Mouse (Mus musculus) liver, embryonic 11.5 days (tissue): ENCODE data around the gene Kazn. TPM values are rescaled to one million over a fixed set of nuclear protein-coding genes. Genes with fewer than 3 reads are reported as not detected.
A peak's percentile ranks its signal among the peaks of the same experiment; 100 is the strongest.

ENCODE experiments used
- ATAC-seq: fragments of 200-750 bp; cut with Nextera tagmentation; replicated peaks from 2 replicates; pipeline ENCODE4 v1.8.0; 2017; ENCODE audit warnings: moderate number of reproducible peaks, mild to moderate bottlenecking, moderate TSS enrichment, moderate library complexity; ENCODE audit not compliant: low FRiP score
- DNase-seq: peaks from one replicate; pipeline ENCODE4 v3.0.0-alpha.2; 2017; ENCODE audit warnings: low spot score
- H3K27ac ChIP-seq: fragments of 300-500 bp; sonication (generic); 2 replicates; pipeline ENCODE4 v1.5.1; 2014; ENCODE audit warnings: mild to moderate bottlenecking, low read depth, low read length, control low read depth
- H3K27me3 ChIP-seq: fragments of 300-500 bp; sonication (generic); replicated peaks from 2 replicates; pipeline ENCODE4 v1.6.1; 2014; ENCODE audit warnings: low read length, mixed read lengths; ENCODE audit not compliant: control insufficient read depth, insufficient read depth
- H3K36me3 ChIP-seq: fragments of 300-500 bp; sonication (generic); 2 replicates; pipeline ENCODE4 v1.6.1; 2014; ENCODE audit warnings: mild to moderate bottlenecking, low read length, moderate library complexity, mixed read lengths; ENCODE audit not compliant: control insufficient read depth, insufficient read depth
- H3K4me1 ChIP-seq: fragments of 300-500 bp; sonication (generic); replicated peaks from 2 replicates; pipeline ENCODE4 v1.6.1; 2014; ENCODE audit warnings: low read length, mixed read lengths; ENCODE audit not compliant: control insufficient read depth, insufficient read depth
- H3K4me2 ChIP-seq: fragments of 300-500 bp; sonication (generic); 2 replicates; pipeline ENCODE4 v1.6.1; 2014; ENCODE audit warnings: mild to moderate bottlenecking, control low read depth, moderate library complexity
- H3K4me3 ChIP-seq: fragments of 300-500 bp; sonication (generic); 2 replicates; pipeline ENCODE4 v1.5.1; 2014; ENCODE audit warnings: low read depth, low read length, control low read depth
- H3K9ac ChIP-seq: fragments of 300-500 bp; sonication (generic); 2 replicates; pipeline ENCODE4 v1.6.1; 2014; ENCODE audit warnings: low read depth, low read length, control low read depth
- H3K9me3 ChIP-seq: fragments of 300-500 bp; sonication (generic); 2 replicates; pipeline ENCODE4 v1.6.1; 2016; ENCODE audit warnings: low read length, inconsistent platforms, mixed read lengths; ENCODE audit not compliant: control insufficient read depth
- WGBS: fragments of 180-500 bp; shearing (Covaris S2); extraction: QIAGEN DNeasy Blood & Tissue Kit; methylation state at CpG from one replicate; pipeline ENCODE4 v1.1.7; 2014; 5-methylcytosine and 5-hydroxymethylcytosine counted together
- polyA plus RNA-seq: library from polyadenylated mRNA; unstranded; fragments of >200 nt; fragmentation: Nextera tagmentation; extraction: Ambion mirVana; gene quantifications from 2 replicates; pipeline ENCODE4 v1.2.1, GENCODE M21; 2014

The Kazn gene
- polyA plus RNA-seq, 1 experiment from 2014 or later: 4.4 TPM

DNA sequence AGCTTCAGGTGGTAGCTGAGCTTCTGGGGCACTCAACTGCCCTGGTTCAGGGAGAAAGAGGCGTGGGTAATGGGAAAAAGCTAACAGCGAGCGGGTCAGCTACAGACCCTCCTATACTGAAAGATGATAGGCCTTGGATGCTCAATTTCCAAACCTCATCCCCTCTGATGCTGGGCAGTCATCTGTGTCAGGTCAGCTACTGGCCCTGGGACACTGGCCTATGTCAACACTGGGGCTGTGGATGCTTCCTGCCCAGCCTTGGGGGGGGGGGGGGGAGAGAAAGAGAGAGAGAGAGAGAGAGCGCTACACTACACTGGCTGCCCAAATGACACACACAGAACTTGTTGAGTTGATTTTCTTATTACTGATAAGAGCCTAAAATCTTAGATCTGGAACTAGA is 28.6 kb upstream of the Kazn start:
- Histone ChIP-seq H3K27me3 (no peaks in the 10 kb centered on the region), H3K27ac (no peak overlapping the region), H3K4me3 (no peak overlapping the region), H3K9me3 (no peaks in the 10 kb centered on the region), H3K4me2 (no peak overlapping the region), H3K4me1 (no peaks in the 10 kb centered on the region), H3K9ac (no peak overlapping the region), H3K36me3 (no peaks in the 10 kb centered on the region)
- 43% methylated on average over 4 of the region's 4 CpGs for WGBS
- ATAC-seq (no peak), DNase-seq (no peak)

DNA sequence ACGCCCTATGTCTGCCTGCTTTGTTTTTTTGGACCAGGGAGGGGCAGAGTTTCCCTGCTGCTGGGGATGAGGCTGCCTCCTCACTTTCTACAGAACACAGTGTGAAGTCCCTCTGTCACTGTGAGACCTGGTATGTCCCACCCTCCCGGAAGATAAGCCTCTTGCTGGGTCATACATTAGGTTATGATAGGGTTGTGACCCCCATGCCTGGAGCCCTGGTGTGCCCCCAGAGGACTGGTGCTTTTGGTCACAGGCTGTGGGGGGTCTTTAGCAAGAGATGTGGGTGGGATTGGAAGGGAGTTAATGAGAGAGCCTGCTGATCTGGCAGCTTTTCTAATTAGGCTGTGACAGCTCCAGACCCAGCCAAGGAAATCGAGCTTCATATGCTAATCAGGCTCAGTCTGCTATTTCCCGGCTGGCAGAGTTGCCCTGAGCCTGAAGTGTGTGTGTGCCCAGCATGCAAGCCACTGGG is 28.2 kb upstream of the Kazn start:
- H3K9ac ChIP-seq: no peak overlapping the region
- ATAC-seq: no peak
- H3K36me3 ChIP-seq: no peaks in the 10 kb centered on the region
- no peaks in the 10 kb centered on the region for H3K9me3 ChIP-seq
- DNase-seq: no peak
- no peaks in the 10 kb centered on the region for H3K4me1 ChIP-seq
- WGBS: 18% methylated on average over 4 of the region's 4 CpGs
- H3K27ac ChIP-seq: no peak overlapping the region
- H3K27me3 ChIP-seq: no peaks in the 10 kb centered on the region
- H3K4me2 ChIP-seq: no peak overlapping the region
- H3K4me3 ChIP-seq: no peak overlapping the region

DNA sequence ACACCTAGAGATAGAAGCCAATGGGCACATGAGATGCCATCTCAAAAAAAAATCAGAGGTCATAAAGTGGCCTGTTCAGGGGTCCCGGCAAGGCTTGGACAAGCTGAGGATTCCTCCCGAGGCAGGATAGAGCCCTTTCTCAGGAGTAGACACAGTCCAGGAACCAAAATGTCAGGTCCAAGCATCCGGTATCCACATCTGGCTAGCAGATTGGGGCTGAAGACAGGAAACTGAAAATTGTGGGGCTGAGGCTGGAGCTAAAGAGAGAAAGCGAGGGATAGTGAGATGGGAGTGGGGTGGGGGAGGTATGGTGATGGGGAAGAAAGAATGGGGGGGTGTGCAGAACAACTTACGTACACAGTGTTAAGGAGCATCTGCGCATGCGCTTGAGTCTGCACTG is 25.1 kb upstream of the Kazn start:
- Histone ChIP-seq H3K9ac (no peak overlapping the region), H3K4me2 (no peak overlapping the region), H3K4me3 (no peak overlapping the region), H3K27me3 (no peaks in the 10 kb centered on the region), H3K27ac (no peak overlapping the region), H3K36me3 (no peaks in the 10 kb centered on the region), H3K4me1 (no peaks in the 10 kb centered on the region), H3K9me3 (no peaks in the 10 kb centered on the region)
- WGBS: 88% methylated on average over 7 of the region's 7 CpGs
- DNase-seq: no peak
- no peak for ATAC-seq

DNA sequence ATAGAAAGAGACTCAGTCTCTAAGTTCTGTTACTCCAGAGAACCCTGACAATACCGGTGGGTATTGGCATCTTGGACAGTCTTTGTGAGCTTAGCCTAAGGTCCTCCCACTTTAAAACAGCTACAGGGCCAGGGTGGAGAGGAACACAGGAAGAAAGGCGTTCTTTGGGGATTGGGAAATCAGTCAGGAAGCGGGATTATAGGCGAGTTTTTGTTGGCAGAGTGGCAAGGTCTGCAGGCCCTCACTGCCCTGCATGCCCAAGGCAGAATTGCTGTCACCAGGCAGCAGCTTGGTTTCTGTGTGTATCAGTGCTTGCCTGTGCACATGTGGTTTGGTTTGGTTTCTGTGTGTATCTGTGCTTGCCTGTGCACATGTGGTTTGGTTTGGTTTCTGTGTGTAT is 22.5 kb upstream of the Kazn start:
- no peaks in the 10 kb centered on the region for H3K27me3 ChIP-seq
- no peak overlapping the region for H3K4me2 ChIP-seq
- DNase-seq (no peak), ATAC-seq (no peak)
- no peak overlapping the region for H3K4me3 ChIP-seq
- 59% methylated on average over 4 of the region's 4 CpGs for WGBS
- H3K36me3 ChIP-seq: no peaks in the 10 kb centered on the region
- no peaks in the 10 kb centered on the region for H3K4me1 ChIP-seq
- no peak overlapping the region for H3K27ac ChIP-seq
- H3K9ac ChIP-seq: no peak overlapping the region
- H3K9me3 ChIP-seq: no peaks in the 10 kb centered on the region

DNA sequence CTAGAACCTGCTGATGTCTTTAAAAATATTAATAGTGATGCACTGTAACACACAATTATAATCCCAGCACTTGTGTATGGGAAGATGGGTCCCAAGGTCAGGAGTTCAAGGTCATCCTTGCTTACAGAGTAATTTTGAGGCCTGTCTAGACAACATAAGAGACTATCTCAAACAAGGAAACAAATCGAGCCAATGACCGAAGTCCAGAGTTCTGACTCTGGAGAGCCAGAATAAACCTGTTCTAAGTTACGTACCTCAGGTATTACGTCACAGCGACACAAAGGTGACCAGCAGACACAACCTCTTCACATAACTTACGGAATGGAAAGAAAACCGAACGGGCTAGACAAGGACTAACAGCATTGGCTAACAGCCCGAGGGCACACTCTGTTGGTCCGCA is 19.5 kb upstream of the Kazn start:
- no peak overlapping the region for H3K9ac ChIP-seq
- no peaks in the 10 kb centered on the region for H3K9me3 ChIP-seq
- H3K27ac ChIP-seq: no peak overlapping the region
- no peak overlapping the region for H3K4me2 ChIP-seq
- H3K4me1 ChIP-seq: no peaks in the 10 kb centered on the region
- no peaks in the 10 kb centered on the region for H3K36me3 ChIP-seq
- no peaks in the 10 kb centered on the region for H3K27me3 ChIP-seq
- WGBS: 90% methylated on average over 10 of the region's 10 CpGs
- DNase-seq (no peak), ATAC-seq (no peak)
- no peak overlapping the region for H3K4me3 ChIP-seq

DNA sequence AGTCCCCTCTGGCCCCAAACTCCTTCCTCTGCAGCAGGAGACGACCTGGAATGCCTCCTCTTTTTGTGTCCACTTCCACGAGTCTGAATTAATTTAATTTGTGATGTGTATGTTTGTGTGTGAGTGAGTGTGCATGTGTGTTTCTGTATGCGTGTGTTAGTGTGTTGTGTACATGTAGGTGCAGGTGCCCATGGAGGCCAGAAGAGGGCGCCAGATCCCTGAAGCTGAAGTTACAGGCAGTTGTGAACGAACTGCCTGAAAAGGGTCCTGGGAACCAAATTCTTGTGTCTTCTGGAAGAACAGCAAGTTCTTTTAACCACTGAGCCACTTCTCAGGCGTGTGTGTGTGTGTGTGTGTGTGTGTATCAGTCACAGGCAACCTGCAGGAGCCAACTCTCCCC is 14.9 kb upstream of the Kazn start:
- Histone ChIP-seq H3K27ac (no peak overlapping the region), H3K9me3 (no peaks in the 10 kb centered on the region), H3K4me3 (no peak overlapping the region), H3K36me3 (no peaks in the 10 kb centered on the region), H3K9ac (no peak overlapping the region), H3K27me3 (no peaks in the 10 kb centered on the region), H3K4me1 (no peaks in the 10 kb centered on the region; the same call in 1 of the 2 replicates), H3K4me2 (no peak overlapping the region)
- 57% methylated on average over 6 of the region's 6 CpGs for WGBS
- no peak for ATAC-seq
- DNase-seq: no peak

DNA sequence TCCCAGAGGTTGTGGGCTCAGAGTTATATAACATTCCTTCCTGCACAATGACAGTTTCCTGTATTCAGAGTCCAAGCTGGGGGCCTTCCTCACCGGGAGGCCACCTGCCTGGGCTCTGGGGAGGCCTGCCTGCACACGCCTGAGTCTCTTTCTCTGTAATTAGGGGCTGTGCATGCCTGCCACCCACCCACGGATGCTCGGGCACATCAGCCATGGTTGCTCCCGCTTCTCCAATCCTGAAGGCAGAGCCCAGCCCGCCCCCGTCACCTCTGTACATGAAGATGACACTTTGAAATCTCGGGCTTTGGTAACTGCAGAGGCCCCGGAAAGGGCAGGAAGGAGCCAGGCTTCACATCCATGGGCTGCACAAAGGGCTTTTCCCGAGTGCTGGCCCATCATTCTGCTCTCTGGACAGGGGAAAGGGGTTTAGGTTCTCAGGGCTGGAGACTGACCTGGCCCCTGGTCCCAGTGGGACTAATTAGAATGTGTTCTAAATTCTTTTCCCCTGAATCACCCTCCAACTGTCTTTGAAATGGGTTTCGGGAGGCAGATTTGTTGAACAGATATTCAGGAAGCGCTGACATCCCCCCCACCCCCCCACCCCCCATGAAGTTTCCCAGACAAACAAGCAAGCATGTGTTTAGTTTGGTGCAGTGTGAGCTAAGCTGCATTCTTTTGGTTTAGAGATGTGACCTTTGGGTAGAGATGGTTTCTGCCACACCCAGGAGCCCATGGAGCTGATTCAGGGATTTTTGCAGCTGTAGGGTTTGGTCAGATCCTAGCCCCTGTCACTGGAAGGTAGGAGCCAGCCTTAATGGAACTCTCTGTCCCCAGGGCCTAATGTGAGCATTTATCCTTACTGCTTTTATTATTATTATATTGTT is 12.5 kb upstream of the Kazn start:
- Histone ChIP-seq H3K27ac (no peak overlapping the region), H3K9ac (no peak overlapping the region), H3K27me3 (no peaks in the 10 kb centered on the region), H3K9me3 (no peaks in the 10 kb centered on the region), H3K4me1 (no peaks in the 10 kb centered on the region; the same call in 1 of the 2 replicates), H3K4me2 (no peak overlapping the region), H3K4me3 (no peak overlapping the region), H3K36me3 (no peaks in the 10 kb centered on the region)
- DNase-seq (no peak), ATAC-seq (no peak)
- WGBS: 56% methylated on average over 12 of the region's 12 CpGs

DNA sequence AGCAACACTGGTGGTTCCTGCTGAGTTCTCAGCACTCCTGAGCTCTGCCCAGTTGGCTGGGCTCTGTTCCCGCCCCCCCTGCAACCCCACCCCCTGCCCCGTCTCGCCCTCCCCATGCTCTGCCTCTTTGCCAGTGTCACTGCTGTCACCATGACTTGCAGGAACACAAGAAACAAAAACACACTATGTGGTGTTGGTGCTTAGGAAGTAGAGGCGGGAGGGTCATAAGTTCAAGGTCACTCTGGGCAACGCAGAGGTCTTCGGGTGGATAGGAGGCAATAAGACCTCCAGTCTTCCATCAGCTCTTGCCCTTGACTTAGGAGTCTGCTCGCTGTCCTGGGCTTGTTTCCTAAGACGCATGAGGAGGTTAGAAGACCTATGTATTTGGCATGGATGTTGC is 10.9 kb upstream of the Kazn start:
- H3K4me2 ChIP-seq: no peak overlapping the region
- H3K9me3 ChIP-seq: no peaks in the 10 kb centered on the region
- H3K9ac ChIP-seq: no peak overlapping the region
- ATAC-seq: no peak
- no peaks in the 10 kb centered on the region; the same call in 1 of the 2 replicates for H3K4me1 ChIP-seq
- no peak overlapping the region for H3K27ac ChIP-seq
- WGBS: 90% methylated on average over 8 of the region's 8 CpGs
- no peaks in the 10 kb centered on the region for H3K27me3 ChIP-seq
- no peaks in the 10 kb centered on the region for H3K36me3 ChIP-seq
- H3K4me3 ChIP-seq: no peak overlapping the region
- DNase-seq: no peak

DNA sequence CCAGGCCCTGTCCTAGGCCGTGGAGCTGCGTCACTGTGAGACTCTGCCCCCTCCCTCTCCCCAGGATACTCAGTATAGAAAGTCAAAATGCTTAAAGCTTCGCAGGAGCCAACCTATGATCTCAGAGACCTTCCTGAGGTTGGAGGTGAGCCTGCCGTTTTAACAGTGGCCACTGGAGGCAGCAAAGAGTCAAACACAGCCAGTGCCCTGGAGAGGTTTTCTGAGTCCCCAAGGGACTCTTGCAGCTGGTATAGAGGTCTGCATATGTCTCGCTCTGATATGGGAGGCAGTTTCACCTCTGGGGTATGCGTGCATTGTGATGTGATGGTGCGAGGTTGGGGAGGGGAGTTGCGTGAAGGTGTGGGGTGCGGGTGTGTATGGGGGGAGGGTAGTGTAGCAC is 10.2 kb upstream of the Kazn start:
- ATAC-seq (peak; percentile 27; the same call in 1 of the 2 replicates), DNase-seq (peak; percentile 59)
- 20% methylated on average over 9 of the region's 9 CpGs for WGBS

More for the DNA sequence above, 10.2 kb upstream of the Kazn start:
- H3K9me3 ChIP-seq: no peaks in the 10 kb centered on the region
- H3K4me3 ChIP-seq: no peak overlapping the region
- no peak overlapping the region for H3K9ac ChIP-seq
- H3K27ac ChIP-seq: no peak overlapping the region
- H3K27me3 ChIP-seq: no peaks in the 10 kb centered on the region
- no peak overlapping the region for H3K4me2 ChIP-seq
- H3K4me1 ChIP-seq: no peaks in the 10 kb centered on the region; the same call in 1 of the 2 replicates
- H3K36me3 ChIP-seq: no peaks in the 10 kb centered on the region
